Mouse (Mus musculus): ENCODE results near the gene Ogdh.

DNA sequence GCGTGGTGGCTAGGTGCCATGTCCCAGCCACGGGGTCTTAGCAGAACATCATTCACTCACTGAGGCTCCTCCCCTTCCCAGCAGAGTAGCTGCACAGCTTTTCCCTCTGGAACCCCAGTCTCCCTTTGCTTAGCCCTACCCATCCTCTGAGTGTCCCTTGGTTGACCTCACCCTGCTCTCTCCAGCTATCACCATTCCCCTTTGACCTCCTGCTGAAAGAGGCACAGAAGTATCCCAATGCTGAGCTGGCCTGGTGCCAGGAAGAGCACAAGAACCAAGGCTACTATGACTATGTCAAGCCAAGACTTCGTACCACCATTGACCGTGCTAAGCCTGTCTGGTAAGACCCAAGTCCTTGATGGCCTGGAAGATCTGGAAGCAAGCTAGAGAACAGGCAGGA, 63.7 kb downstream of the Ogdh start:
- TF ChIP-seq CTCF (IDR thresholded peaks at IDR 0.05; ENCODE audit: borderline replicate concordance, extremely low read depth, insufficient read depth, insufficient read length) (no peak), POLR2A (IDR thresholded peaks at IDR 0.05; ENCODE audit: borderline replicate concordance, extremely low read depth, insufficient read depth, insufficient read length, poor library complexity, severe bottlenecking) (no peak)

Measured in brain, embryonic 14.5 days (tissue).